Mouse (Mus musculus): ENCODE data around the gene Ppp6r2.

The Ppp6r2 gene

DNA sequence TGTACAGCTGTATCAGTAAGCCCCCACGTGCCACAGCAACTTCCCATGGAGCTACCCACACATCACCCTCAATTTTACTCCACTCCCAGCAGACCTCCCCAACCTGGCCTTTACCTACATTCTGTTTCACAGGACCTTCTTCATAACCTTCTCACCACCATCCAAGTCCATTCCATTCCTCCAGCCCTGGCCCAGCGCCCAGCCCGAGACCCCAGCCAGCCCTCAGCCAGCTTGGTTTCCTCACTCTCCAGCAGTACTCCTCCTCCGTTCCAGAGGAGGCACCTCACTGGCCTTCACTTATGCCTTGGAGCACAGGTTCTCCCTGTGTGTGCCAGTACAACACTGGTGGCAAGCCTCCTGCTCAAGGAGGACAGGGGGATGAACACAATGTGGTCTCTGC lies 102.0 kb downstream of the Ppp6r2 start:
- DNase-seq (ENCODE audit: low read depth): no peak

DNA sequence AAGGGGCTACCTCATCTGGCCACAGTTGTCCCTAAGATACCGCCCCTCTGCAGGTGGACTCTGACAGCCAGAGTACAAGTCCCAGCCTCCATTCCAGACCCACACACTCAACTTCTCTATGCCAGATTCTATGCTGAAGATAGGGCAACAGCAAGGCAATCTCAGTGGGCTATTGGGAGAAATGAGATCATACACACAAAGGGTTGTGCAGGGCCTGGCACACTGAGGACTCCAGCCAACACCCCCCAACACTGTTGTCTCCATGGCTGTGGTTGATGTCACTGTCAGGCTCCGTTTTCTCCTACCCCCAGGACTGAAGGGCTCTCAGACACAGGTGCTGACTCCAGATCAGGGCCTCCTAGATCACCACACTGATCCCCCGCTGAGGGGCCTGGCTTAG lies 102.8 kb downstream of the Ppp6r2 start:
- DNase-seq (ENCODE audit: low read depth): no peak

DNA sequence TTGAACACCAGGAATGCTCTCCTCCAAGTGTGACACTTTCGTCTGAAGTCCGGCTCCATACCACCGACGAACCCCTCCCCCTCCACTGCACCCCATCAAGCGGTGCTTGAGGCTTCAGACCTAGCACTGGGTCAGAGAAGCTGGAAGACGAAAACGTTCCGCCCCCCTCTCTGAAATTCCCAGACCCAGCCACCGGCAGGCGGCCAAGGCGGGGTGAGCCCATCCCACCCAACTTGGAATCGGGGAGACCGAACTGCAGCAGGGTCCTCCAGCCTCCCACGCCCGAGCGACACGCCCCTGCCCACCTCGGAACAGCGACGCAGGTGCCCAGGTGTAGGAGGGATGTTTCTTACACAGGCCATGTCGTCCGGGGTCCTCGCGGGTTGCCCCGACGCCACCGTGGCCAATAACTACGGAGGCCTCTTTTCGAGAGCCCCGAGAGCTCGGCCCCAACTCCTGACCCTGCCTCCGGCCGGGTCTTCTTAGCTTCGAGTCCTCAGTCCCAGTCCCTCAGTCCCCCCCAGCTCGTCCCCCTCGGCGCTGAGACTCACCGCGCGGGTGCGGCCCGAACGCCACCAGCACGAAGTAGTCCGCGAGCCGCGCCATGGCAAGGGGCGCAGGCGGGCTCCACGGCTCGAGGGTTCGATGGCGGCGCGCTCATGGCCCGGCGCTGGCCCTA lies 103.3 kb downstream of the Ppp6r2 start:
- DNase-seq (ENCODE audit: low read depth): no peak

GRCm38 (mm10) chr15:89315190-89315731 lies 103.9 kb downstream of the Ppp6r2 start, which contains the start of gene Sbf1:
Gene Sbf1, minus strand, starts transcription at chr15:89315311.
- DNase-seq (ENCODE audit: low read depth): peak; percentile 96

DNA sequence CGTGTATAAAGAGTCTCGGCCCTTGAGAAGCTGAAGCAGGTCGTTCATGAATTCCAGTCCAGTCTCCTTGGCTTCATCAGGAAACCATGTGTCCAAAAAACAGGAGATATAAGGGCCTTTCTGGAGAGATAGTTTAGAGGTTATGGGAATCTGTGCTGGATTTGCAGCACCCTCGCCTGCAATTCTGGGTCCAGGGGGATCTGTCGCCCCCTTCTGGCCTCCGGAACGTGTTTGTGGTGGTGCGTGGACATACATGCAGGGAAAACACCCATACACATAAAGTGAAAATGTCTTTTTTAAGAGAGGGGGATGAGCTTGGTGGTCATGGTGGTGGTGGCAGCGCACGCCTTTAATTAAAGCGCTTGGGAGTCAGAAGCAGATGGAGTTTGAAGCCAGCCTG lies 104.8 kb downstream of the Ppp6r2 start:
- peak; percentile 61 for DNase-seq (ENCODE audit: low read depth)

DNA sequence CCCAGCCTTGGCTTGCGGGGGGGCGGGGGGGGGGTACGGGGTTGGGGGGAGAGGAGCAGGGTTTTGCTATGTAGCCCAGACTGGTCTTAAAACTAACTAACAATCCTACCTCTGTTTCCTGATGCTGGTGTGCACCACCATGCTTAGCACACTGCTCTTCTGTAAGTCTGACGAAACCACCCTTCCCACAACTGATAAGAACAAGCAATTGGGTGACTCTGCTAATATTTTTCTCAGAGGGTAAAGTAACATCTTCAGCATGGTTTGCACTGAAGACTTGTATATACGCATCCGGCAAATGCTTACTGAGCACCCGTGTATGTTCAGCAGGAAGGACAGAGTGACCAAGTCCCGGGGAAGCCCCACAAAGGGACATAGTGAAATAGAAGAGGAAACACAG lies 109.9 kb downstream of the Ppp6r2 start:
- DNase-seq (ENCODE audit: low read depth): no peak

DNA sequence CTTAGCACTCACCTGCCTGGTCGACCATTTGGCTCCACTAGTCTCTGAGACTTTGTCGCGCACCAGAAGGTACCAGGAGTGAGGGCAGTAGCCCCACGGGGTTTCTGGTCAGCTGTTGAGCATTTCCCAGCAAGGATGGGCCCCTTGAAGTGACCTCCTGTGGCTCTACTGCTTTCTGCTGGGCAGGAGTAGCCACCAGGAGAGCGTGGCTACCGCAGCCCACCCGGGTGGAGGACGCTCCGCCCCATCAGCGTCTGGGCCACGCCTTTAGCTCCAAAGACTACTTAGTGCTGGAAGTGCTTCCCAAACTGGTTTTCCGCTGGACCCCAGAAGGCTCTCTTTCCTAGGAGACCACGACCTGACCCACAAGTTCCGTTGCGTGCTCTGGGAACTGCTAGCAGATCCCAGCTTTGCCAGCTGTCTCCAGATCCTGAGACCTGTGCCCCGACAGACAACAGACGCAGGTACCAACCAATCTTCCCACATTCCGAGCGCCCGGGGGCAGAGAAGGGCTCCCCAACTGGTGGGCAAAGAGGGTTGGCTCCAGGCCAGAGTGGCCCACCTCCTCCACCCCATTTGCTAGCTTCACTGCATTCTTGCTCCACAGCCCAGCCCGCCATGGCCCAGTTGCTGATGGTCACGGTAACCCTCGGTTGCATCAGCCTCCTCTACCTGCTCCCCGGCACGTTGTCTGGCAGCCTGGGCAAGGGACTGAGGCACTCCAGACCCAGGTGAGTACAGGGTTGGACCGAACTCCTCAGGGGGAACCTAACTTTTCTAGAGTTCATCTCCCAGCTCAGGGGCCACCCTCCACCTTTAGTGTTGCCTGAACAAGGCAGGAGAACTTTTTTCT lies 111.5 kb downstream of the Ppp6r2 start, which contains the start of gene Adm2:
Gene Adm2 (plus strand): TSS at position 51 of the 853 bp plus-strand sequence.
- DNase-seq (ENCODE audit: low read depth): no peak

DNA sequence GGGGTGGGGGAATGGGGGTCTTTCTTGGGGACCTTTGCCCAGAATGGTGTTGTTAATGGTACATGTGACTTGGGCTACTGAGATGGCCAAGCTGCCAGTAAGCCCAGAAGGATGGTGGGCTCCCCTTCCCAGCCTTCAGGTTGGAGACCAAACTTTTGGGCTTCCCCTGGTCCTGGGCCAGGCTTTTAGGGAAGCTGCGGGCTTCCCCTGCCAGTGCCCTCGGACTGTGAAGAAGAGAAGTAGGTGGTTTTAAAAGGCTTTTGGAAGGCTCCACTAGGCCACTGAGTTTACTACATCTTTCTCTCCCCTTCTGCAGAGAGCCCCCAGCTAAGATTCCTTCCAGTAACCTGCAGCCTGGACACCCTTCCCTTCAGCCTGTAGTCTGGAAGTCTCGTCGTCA lies 112.3 kb downstream of the Ppp6r2 start:
- no peak for DNase-seq (ENCODE audit: low read depth)

DNA sequence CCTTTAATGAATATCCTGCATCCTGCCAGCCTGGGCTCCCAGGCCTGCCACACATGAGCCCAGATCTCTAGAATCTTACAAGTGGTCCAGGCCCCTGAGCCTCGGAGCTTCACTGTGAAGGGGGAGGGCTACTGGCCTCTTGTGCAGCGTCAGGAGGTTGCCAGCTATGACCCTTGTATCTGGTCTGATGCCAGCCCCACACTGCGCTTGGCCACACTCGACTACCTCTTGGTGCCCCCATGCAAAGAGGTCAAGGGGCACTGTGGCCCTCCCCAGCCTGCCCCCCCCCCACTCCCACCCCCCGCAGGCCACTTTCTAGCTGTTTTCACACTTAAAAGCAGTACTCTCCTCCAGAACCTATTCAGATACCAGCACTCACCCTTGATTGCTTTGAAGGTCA lies 115.1 kb downstream of the Ppp6r2 start:
- no peak for DNase-seq (ENCODE audit: low read depth)

DNA sequence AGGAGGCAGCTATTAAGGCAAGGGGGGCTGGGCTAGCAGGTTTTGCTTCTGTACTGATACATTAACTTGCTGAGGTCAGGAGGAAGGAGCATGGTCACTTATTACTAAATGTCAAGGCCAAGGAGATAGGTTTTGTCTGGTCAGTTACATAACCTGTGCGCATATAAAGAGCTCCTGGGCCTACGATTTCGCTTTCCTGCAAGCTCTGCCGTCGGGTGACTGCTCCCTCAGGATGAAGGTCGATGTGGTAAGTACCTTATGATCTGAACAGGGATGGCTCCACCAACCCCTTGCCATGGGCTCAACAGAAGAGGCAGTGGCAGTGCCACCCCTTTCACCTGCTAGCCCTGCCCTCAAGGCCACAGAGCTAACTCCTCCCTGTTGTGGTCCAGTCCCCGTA lies 122.9 kb downstream of the Ppp6r2 start, which contains the start of gene Miox:
Gene Miox (plus strand): TSS at position 128 of the 400 bp plus-strand sequence.
- DNase-seq (ENCODE audit: low read depth): no peak

DNA sequence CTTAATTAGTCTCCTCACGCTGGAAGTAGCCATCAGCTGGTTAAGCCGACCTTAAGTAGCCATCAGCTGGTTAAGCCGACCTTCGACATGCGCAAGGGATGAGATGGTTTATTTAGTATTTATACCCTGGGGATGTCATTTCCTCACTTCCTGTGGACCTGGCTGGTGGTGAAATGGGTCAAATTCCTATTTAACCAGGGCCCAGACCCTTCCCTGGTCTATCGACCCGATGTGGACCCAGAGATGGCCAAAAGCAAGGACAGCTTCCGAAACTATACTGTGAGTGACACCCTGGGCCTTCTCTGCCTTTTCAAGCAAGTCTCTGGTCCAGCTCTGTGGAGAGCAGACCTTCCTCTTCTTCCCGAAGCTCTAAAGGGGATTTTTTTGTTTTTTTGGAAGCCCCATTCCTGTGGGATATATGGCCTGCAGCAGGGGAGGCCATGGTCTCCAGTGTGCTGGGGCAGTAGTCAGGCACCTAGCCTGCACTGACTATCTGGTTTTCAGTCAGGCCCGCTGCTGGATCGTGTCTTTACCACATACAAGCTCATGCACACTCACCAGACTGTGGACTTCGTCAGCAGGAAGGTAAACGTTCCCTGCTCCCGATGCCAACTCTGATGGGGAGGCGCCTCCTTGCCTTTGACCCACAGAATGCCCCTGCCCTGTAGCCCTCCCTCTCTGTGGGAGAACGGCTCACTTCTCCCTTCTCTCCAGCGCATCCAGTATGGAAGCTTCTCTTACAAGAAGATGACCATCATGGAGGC lies 123.6 kb downstream of the Ppp6r2 start:
- DNase-seq (ENCODE audit: low read depth): no peak

GRCm38 (mm10) chr15:89336422-89336821 lies 125.1 kb downstream of the Ppp6r2 start:
- no peak for DNase-seq (ENCODE audit: low read depth)

Data from naive thymus-derived CD4-positive, alpha-beta T cell, adult 2 months (primary cell).